Mouse (Mus musculus) intestine, embryonic 15.5 days (tissue): ENCODE results near the gene Lrrc46. TPM values are rescaled to one million over a fixed set of nuclear protein-coding genes. Genes with fewer than 3 reads are reported as not detected.
A peak's percentile ranks its signal among the peaks of the same experiment; 100 is the strongest.

Source experiments
- ATAC-seq: fragments of 200-750 bp; cut with Nextera tagmentation; 2 replicates; pipeline ENCODE4 v1.8.0; 2017; ENCODE audit warnings: moderate TSS enrichment, moderate library complexity
- H3K27ac ChIP-seq: fragments of 300-500 bp; sonication (generic); 2 replicates; pipeline ENCODE4 v1.5.1; 2015; ENCODE audit warnings: mild to moderate bottlenecking, inconsistent platforms
- H3K27me3 ChIP-seq: fragments of 300-500 bp; sonication (generic); replicated peaks from 2 replicates; pipeline ENCODE4 v1.6.1; 2015; ENCODE audit warnings: inconsistent platforms
- H3K36me3 ChIP-seq: fragments of 300-500 bp; sonication (generic); 2 replicates; pipeline ENCODE4 v1.6.1; 2015; ENCODE audit warnings: inconsistent platforms
- H3K4me1 ChIP-seq: fragments of 300-500 bp; sonication (generic); replicated peaks from 2 replicates; pipeline ENCODE4 v1.6.1; 2015; ENCODE audit warnings: inconsistent platforms
- H3K4me2 ChIP-seq: fragments of 300-500 bp; sonication (generic); replicated peaks from 2 replicates; pipeline ENCODE4 v1.6.1; 2015; ENCODE audit warnings: mild to moderate bottlenecking, inconsistent platforms
- H3K4me3 ChIP-seq: fragments of 300-500 bp; sonication (generic); replicated peaks from 2 replicates; pipeline ENCODE4 v1.5.1; 2015; ENCODE audit warnings: inconsistent platforms
- H3K9ac ChIP-seq: fragments of 300-500 bp; sonication (generic); 2 replicates; pipeline ENCODE4 v1.6.1; 2015; ENCODE audit warnings: inconsistent platforms
- H3K9me3 ChIP-seq: fragments of 300-500 bp; sonication (generic); 2 replicates; pipeline ENCODE4 v1.6.1; 2016; ENCODE audit warnings: inconsistent platforms
- WGBS: fragments of 180-500 bp; shearing (Covaris S2); methylation state at CpG from one replicate; pipeline ENCODE4 v1.1.7; 2015; 5-methylcytosine and 5-hydroxymethylcytosine counted together
- polyA plus RNA-seq: library from polyadenylated mRNA; unstranded; fragments of >200 nt; fragmentation: Nextera tagmentation; extraction: Ambion mirVana; gene quantifications from 2 replicates; pipeline ENCODE4 v1.2.1, GENCODE M21; 2015

Gene Lrrc46
- polyA plus RNA-seq, 1 experiment from 2014 or later = 0.45 TPM

DNA sequence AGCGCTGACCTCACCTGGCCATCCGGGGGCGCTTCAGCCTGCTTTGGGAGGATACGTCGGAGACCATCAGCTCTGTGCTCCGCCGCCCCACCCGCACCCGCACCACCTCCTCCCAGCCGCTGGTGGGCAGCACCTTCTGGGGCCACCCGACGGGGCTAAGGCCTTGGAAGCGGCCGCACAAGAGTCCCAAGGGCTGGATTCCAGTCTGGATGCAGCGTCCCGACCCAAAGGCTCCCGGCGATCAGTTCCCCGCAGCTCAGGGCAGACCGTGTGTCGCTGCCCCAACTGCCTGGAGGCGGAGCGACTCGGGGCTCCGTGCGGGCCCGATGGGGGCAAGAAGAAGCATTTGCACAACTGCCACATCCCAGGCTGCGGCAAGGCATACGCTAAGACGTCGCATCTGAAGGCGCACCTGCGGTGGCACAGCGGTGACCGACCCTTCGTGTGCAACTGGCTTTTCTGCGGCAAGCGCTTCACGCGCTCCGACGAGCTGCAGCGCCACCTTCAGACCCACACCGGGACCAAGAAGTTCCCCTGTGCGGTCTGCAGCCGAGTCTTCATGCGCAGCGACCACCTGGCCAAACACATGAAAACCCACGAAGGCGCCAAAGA lies 19.2 kb downstream of the Lrrc46 start:
- peak; percentile 68 for ATAC-seq
- Histone ChIP-seq H3K36me3 (no peaks in the 10 kb centered on the region), H3K4me3 (peak overlapping the region; percentile 51), H3K4me2 (peak overlapping the region; percentile 92), H3K9me3 (no peaks in the 10 kb centered on the region), H3K27me3 (peaks cover 66% of the 10 kb centered on the region), H3K27ac (no peak overlapping the region), H3K4me1 (peaks cover 45% of the 10 kb centered on the region), H3K9ac (peak overlapping the region; percentile 58)
- under 1% methylated on average over 50 of the region's 50 CpGs for WGBS

DNA sequence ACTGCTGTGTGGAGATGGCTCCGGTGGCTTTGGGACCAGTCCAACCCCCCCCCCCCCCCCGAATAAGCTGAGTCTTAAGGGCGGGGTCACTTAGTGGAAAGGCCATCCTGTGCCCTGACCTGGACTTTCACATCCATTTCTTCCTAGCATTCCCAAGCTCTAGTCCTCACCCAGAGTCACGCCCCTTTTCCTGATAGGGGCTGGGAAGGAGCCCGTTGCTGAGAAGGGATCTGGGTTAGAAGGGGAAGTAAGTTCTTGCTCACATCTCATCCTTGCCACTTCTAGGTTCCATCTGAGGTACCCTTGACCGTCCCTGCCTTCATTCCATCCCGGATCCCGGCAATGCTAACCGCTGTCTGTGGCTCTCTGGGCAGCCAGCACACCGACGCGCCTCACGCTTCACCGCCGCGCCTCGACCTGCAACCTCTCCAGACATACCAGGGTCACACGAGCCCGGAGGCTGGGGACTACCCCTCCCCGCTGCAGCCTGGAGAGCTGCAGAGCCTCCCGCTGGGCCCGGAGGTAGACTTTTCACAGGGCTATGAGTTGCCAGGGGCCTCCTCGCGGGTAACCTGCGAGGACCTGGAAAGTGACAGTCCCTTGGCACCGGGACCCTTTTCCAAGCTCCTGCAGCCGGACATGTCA lies 20.0 kb downstream of the Lrrc46 start:
- no peaks in the 10 kb centered on the region for H3K36me3 ChIP-seq
- H3K27me3 ChIP-seq = peaks cover 73% of the 10 kb centered on the region
- H3K4me1 ChIP-seq = peaks cover 45% of the 10 kb centered on the region
- 3% methylated on average over 27 of the region's 27 CpGs for WGBS
- peak overlapping the region; percentile 51 for H3K4me3 ChIP-seq
- H3K4me2 ChIP-seq = peak overlapping the region; percentile 92
- no peak for ATAC-seq
- no peak overlapping the region for H3K27ac ChIP-seq
- no peaks in the 10 kb centered on the region for H3K9me3 ChIP-seq
- no peak overlapping the region for H3K9ac ChIP-seq

DNA sequence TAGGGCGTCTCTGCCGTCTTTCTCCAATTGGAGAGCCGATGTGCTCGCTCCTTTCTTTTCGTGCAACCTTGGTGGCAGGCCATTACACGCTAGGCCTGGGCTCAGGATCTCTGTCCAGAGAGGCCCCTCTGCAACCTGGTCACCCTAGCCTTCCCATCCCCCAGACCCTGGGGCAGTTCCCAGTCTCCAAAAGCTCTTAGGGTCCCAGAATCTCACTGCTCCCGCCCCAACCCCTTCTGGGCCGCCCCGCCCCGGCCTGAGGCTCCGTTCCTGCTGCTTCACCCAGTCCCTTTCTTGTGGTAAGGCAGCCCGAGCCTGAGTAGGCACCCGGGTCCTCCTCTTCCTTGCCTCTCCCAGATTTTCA lies 21.9 kb downstream of the Lrrc46 start:
- Histone ChIP-seq H3K9ac (no peak overlapping the region), H3K27me3 (peaks cover 85% of the 10 kb centered on the region)

DNA sequence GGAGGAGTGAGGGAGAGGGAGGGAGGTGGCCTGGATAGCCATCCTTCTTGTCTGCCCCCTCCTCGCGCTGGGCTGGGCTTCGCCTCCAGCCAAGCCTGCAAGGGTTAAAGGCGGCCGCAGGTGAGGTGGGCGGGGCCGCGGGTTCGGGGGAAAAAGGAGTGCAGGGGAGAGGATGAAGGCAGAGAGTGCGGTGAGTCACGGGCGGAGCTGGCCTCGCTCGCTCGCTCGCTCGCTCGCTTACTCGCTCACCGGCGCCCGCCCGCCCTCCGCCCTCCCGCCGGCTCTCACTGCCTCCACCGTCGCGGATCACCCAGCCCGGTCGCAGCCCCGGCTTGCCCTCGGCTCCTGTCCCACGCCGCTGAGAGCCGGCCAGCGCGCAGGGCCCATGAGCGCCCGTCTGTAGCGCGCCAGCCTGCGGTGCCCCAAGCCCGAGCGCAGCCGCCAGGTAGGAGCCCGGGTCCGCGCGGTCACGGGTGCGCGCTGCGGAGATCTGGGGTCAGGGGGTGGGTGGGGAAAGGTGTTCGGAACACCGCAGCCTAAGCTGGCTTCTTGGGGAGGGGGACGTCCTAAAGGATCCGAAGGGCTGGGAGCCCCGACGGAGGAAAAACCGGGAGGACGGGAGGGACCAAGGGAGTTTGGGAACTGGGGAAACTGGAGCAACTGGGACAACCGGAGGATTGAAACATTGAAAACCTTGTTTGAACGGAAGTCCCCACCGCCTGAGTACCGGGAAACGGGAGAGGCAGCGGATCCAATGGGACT lies 22.4 kb downstream of the Lrrc46 start:
- under 1% methylated on average over 65 of the region's 68 CpGs for WGBS
- Histone ChIP-seq H3K4me3 (peak overlapping the region; percentile 37), H3K27ac (no peak overlapping the region), H3K4me1 (peaks cover 37% of the 10 kb centered on the region), H3K4me2 (peak overlapping the region; percentile 79), H3K9me3 (no peaks in the 10 kb centered on the region), H3K36me3 (no peaks in the 10 kb centered on the region), H3K27me3 (peaks cover 79% of the 10 kb centered on the region), H3K9ac (no peak overlapping the region; the same call in 1 of the 2 replicates)
- ATAC-seq = peak; percentile 41

More for the DNA sequence above, 21.9 kb downstream of the Lrrc46 start:
- peak overlapping the region; percentile 37 for H3K4me3 ChIP-seq
- no peak overlapping the region for H3K27ac ChIP-seq
- ATAC-seq = no peak
- WGBS = 12% methylated on average over 13 of the region's 13 CpGs
- no peaks in the 10 kb centered on the region for H3K9me3 ChIP-seq
- peaks cover 37% of the 10 kb centered on the region for H3K4me1 ChIP-seq
- peak overlapping the region; percentile 79 for H3K4me2 ChIP-seq
- no peaks in the 10 kb centered on the region for H3K36me3 ChIP-seq

DNA sequence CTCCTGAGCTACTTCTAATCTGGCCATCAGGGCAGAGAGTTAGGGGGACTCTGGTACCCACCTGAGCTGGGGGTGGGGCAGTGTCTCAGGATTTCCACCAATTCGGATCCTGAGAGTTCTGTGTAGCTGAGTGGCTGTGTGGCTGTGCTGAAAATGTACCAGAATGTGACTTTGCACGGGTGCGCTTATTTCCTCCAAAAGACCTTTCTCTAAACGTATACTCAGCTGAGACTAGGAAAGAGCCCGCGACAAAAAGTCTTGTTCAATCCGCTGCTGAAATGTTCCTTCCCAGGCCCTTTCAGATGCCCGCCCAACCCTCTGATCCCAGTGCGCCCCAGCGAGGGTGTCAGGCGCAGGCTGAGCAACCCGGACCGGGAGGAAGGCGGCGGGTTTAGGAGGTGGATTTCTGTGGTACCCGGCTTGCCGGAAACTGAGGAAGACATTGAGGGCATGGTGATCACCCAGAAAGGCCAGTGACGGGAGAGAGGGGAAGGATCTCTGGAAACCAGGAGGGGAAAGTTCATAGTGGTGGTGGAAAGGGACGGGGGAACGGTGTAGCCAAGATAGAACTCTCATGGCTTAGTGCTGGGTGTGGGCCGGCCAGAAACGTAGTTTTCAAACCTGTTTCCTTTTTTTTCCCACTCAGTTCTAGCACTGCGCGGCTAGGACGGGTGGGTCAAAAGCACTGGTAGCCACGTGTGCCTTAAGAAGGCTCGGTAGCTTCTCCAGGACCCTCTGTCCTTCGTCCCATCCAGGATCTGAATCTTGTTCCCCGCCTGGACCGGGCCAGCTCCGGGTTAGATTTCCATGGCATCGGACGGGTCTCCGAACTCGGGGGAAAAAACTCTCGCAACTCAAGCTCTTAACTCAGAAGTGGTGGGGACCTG lies 23.3 kb downstream of the Lrrc46 start:
- peak overlapping the region; percentile 37 for H3K4me3 ChIP-seq
- H3K4me2 ChIP-seq = peak overlapping the region; percentile 79
- H3K27me3 ChIP-seq = peaks cover 71% of the 10 kb centered on the region
- WGBS = 1% methylated on average over 36 of the region's 36 CpGs
- H3K36me3 ChIP-seq = no peaks in the 10 kb centered on the region
- no peak overlapping the region for H3K27ac ChIP-seq
- H3K9ac ChIP-seq = no peak overlapping the region
- H3K4me1 ChIP-seq = peaks cover 40% of the 10 kb centered on the region
- H3K9me3 ChIP-seq = no peaks in the 10 kb centered on the region
- ATAC-seq = no peak

DNA sequence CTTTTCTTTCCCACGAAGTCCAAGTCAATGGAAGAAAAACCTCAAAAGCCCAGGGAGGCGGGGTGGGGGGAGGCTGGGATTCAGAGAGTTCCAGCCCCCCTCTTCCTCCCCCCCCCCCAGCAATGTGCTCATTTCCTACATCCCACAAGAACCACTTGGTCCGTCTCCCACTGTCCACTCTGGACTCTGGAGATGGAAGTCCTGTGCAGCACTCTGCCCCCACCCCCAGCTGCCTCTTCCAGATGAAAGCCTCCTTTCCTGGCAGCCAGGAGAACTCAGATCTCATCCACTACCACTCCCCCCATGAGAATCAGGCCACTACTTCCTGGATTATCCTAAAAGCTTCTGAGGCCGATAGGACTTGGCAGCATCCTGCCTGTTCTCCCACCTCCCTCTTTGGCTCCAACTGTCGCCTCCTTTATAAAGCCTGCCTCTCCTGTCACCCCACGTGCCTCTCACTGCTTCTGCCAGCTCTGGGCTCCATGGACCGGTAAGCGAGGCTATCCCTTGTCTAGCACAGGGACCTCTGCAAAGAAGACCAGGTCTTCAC lies 28.0 kb downstream of the Lrrc46 start, which contains the start of gene Sp6:
Gene Sp6 (plus strand): TSS at position 274 of the 550 bp plus-strand sequence.
- Histone ChIP-seq H3K27me3 (peaks cover 41% of the 10 kb centered on the region), H3K36me3 (no peaks in the 10 kb centered on the region), H3K9me3 (no peaks in the 10 kb centered on the region), H3K4me2 (no peak within 1 kb of the TSS), H3K9ac (no peak within 1 kb of the TSS), H3K4me3 (no peak within 1 kb of the TSS), H3K4me1 (peaks cover 10% of the 10 kb centered on the region), H3K27ac (no peak within 1 kb of the TSS)
- ATAC-seq = no peak
- WGBS = 21% methylated on average over 8 of the region's 8 CpGs

DNA sequence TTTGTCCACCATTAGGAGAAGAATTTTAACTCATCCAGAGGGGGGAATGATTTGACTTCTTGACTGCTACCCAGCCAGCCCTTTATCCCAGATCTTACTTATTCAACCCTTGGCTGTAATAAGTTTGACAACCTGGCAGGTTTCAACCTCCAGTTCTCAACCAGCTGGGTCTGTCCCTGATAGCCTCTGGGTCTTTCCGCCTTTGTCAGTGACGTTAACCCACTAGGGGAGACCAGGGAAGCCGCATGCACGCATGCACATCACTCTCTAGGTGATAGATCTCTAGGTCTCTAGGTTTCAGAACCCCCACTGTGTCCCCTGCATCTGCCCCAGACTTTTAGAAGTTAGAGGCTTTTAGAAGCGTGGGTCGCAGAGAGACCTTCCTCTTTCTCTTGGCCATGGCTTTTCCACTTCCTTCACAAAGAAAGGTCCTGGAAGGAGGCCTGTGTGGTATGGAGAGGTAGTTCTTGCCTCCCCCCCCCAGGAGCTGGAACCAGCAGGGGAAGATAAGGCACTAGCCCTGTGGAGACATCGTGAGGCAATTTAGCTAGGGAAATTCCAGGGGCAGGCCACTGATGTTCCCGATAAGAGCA lies 31.9 kb downstream of the Lrrc46 start:
- ATAC-seq = no peak
- H3K27ac ChIP-seq = no peak overlapping the region
- WGBS = 46% methylated on average over 8 of the region's 8 CpGs
- 0 out of 2 replicates have a peak, but pooled peaks cover 3% of the 10 kb centered on the region for H3K4me1 ChIP-seq
- H3K4me3 ChIP-seq = no peak overlapping the region
- peaks cover 22% of the 10 kb centered on the region for H3K27me3 ChIP-seq
- no peaks in the 10 kb centered on the region for H3K9me3 ChIP-seq
- no peak overlapping the region for H3K4me2 ChIP-seq
- no peaks in the 10 kb centered on the region for H3K36me3 ChIP-seq
- H3K9ac ChIP-seq = no peak overlapping the region

DNA sequence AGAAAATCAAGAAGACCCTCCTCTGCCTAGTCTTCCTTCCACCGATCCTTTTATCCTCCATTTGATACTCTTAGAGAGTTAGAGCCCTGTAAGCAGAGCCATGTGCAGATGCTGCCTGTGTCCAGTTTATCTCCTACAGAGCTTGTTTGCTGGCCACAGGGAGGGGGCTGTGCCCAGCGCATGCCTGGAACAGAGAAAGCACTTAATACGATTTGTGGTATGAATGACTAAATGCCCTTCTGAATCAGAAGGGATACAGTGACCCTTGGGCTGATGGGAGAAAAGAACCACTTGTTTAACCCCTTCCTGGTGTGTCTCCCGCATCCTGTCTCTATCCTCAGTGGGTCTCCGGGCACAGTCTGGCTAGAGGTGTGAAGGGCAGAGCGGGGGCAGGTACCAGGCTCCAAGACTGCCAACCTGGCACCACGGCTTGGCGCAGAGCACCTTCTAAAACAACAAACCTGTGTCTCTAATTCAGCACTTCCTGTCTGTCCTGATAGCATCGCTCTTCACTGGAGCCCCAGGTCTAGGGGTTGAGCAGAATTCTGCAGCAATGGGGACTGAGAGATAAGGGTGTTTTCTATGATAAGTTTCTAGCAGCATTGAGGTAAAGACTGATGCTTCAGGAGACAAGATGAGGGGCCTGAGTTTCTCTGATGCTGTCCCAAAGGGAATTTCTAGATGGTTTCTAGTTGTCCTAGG lies 34.0 kb downstream of the Lrrc46 start:
- Histone ChIP-seq H3K4me1 (no peaks in the 10 kb centered on the region), H3K27me3 (peaks cover 22% of the 10 kb centered on the region), H3K4me2 (no peak overlapping the region), H3K9me3 (no peaks in the 10 kb centered on the region), H3K9ac (no peak overlapping the region), H3K4me3 (no peak overlapping the region), H3K27ac (no peak overlapping the region), H3K36me3 (no peaks in the 10 kb centered on the region)
- ATAC-seq = no peak
- 57% methylated on average over 9 of the region's 9 CpGs for WGBS

DNA sequence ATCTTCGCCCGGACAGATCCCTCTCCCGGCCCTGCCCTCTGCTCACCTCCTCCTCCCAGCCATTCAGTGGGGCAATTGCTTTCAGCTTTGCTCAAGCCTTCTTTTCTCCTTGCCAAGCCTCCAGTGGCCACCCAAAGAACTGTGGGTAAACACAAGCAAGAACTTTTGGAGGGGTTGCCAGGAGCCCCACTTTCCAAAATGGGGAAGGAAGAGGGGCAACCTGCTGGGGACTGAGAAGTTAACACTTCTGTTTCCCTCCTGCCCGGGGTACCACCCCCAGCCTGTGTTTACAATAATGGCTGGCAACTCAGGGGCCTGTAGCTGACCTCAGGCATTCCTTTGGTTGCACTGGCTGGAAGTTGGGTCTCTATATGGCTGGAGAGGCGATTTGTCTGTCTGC lies 38.0 kb downstream of the Lrrc46 start:
- no peak overlapping the region for H3K4me2 ChIP-seq
- H3K9ac ChIP-seq = no peak overlapping the region
- ATAC-seq = no peak
- no peaks in the 10 kb centered on the region for H3K9me3 ChIP-seq
- no peaks in the 10 kb centered on the region for H3K36me3 ChIP-seq
- no peaks in the 10 kb centered on the region for H3K4me1 ChIP-seq
- no peak overlapping the region for H3K27ac ChIP-seq
- H3K4me3 ChIP-seq = no peak overlapping the region
- WGBS = 29% methylated on average over 5 of the region's 5 CpGs
- H3K27me3 ChIP-seq = peaks cover 7% of the 10 kb centered on the region

DNA sequence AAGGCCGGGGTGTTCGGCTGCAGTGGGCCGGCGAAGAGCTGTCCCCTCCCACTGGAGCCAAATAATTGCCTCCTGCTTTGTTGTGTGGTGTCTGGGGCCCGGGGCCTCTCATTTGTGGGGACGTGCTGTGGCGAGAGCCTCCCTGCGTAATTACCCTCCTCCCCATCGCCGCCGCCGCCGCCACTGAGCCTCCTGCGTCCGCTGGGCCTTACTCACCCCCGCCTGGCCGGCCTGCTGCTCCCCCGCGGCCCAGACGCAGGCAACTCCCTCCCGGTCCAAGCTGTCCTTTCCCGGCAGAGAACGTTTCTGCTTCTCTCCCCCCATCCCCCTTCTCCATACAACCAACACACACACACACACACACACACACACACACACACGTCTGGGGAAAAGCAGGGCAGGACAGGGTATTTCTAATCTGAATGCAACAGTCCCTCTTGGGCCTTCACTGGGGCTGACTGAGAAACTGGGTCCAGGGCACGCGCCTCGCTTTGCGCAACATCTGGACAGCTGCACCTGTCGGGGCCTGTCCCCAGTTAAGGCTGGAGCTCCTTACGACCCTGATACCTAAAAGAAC lies 43.7 kb downstream of the Lrrc46 start:
- peaks cover 4% of the 10 kb centered on the region for H3K27me3 ChIP-seq
- H3K4me1 ChIP-seq = peaks cover 23% of the 10 kb centered on the region
- H3K9me3 ChIP-seq = no peaks in the 10 kb centered on the region
- H3K9ac ChIP-seq = peak overlapping the region; percentile 48
- peak overlapping the region; percentile 75 for H3K4me2 ChIP-seq
- no peaks in the 10 kb centered on the region for H3K36me3 ChIP-seq
- ATAC-seq = peak; percentile 50
- 10% methylated on average over 30 of the region's 30 CpGs for WGBS
- H3K27ac ChIP-seq = no peak overlapping the region
- peak overlapping the region; percentile 29 for H3K4me3 ChIP-seq
